Mouse (Mus musculus) ES-E14 (cell line): ENCODE results near the gene Axin1. TPM values are rescaled to one million over a fixed set of nuclear protein-coding genes. Genes with fewer than 3 reads are reported as not detected.
"Not testable (repeated sequence)": the region's sequence is repeated elsewhere in the genome, so short reads cannot be mapped to it uniquely, and the experiment has no call there.

Experiments
- DNase-seq: peaks from one replicate; pipeline ENCODE4 v3.0.0-alpha.2; 2013; ENCODE audit warnings: low read depth, low spot score
- H3K27ac ChIP-seq: 2 replicates; pipeline ENCODE4 v1.5.1; 2012; ENCODE audit warnings: low read depth, mild to moderate bottlenecking, low read length, moderate library complexity, mixed read lengths; ENCODE audit not compliant: poor library complexity, insufficient read depth, severe bottlenecking
- H3K36me3 ChIP-seq: 2 replicates; pipeline ENCODE4 v1.6.1; 2012; ENCODE audit warnings: mild to moderate bottlenecking, low read length, moderate library complexity, mixed read lengths; ENCODE audit not compliant: control insufficient read depth, poor library complexity, insufficient read depth, severe bottlenecking
- H3K4me1 ChIP-seq, 2 experiments: fragments of 150-350 bp in 1 of 2; sonication (generic) in 1 of 2; 2 replicates each; pipeline ENCODE4 v1.6.1; 2012; ENCODE audit warnings: low read length in 2 of 2, mild to moderate bottlenecking in 1 of 2, mixed read lengths in 1 of 2; ENCODE audit not compliant: control insufficient read depth in 2 of 2, insufficient read depth in 2 of 2, poor library complexity in 1 of 2
- H3K4me3 ChIP-seq, 2 experiments: fragments of 150-350 bp in 1 of 2; sonication (generic) in 1 of 2; 2 replicates each; pipeline ENCODE4 v1.5.1; 2012; ENCODE audit warnings: low read length in 2 of 2, low read depth in 1 of 2, mild to moderate bottlenecking in 1 of 2, mixed read lengths in 1 of 2; ENCODE audit not compliant: insufficient read depth in 1 of 2, poor library complexity in 1 of 2, severe bottlenecking in 1 of 2
- H3K9ac ChIP-seq: 2 replicates; pipeline ENCODE4 v1.6.1; 2012; ENCODE audit warnings: low read depth, mild to moderate bottlenecking, low read length, mixed read lengths; ENCODE audit not compliant: poor library complexity, insufficient read depth, severe bottlenecking
- H3K9me3 ChIP-seq: fragments of 150-350 bp; sonication (generic); 2 replicates; pipeline ENCODE4 v1.6.1; 2012; ENCODE audit warnings: low read depth, mild to moderate bottlenecking, low read length; ENCODE audit not compliant: control insufficient read depth, insufficient read depth
- CHD2 ChIP-seq: IDR thresholded peaks from 2 replicates; pipeline ENCODE4 v1.6.1; 2014; ENCODE audit warnings: mild to moderate bottlenecking, low read depth, low read length, inconsistent platforms
- HCFC1 ChIP-seq: IDR thresholded peaks from 2 replicates; pipeline ENCODE4 v1.6.1; 2012; ENCODE audit warnings: low read length, inconsistent platforms, borderline replicate concordance; ENCODE audit not compliant: insufficient read depth
- MAFK ChIP-seq: IDR thresholded peaks from 2 replicates; pipeline ENCODE4 v1.6.1; 2014; ENCODE audit warnings: mild to moderate bottlenecking, low read depth, low read length, inconsistent platforms; ENCODE audit not compliant: insufficient read depth
- ZC3H11A ChIP-seq: IDR thresholded peaks from 2 replicates; pipeline ENCODE4 v1.6.1; 2012; ENCODE audit warnings: low read depth, mild to moderate bottlenecking, inconsistent platforms, low read length, borderline replicate concordance
- ZNF384 ChIP-seq: IDR thresholded peaks from 2 replicates; pipeline ENCODE4 v1.6.1; 2012; ENCODE audit warnings: low read depth, low read length, inconsistent platforms
- in situ Hi-C, 2 experiments: fragments of 600-800 bp; cut with MboI; formaldehyde crosslinking; loops; one replicate each; pipeline ENCODE4 v1.15.1; 2025; ENCODE audit warnings: low sequenced_read_pairs in 2 of 2, inconsistent platforms in 1 of 2; ENCODE audit not compliant: unreplicated experiment in 2 of 2
- total RNA-seq: library from RNA; depleted of rRNA; stranded (reverse); fragments of 300-350 nt; gene quantifications from 2 replicates; pipeline ENCODE4 v1.2.3, GENCODE M21; 2012

Axin1 gene
- total RNA-seq, 1 experiment: 33.6 TPM

- Histone ChIP-seq H3K27ac (no peak overlapping the region), H3K4me1 (no peaks in the 10 kb centered on the region), H3K9ac (no peak overlapping the region), H3K4me3 (no peak overlapping the region), H3K36me3 (peaks cover 54% of the 10 kb centered on the region), H3K9me3 (no peaks in the 10 kb centered on the region)
- DNase-seq: no peak
- no peak for TF ChIP-seq MAFK
- TF ChIP-seq HCFC1: no peak
- TF ChIP-seq CHD2: no peak
- no peak for TF ChIP-seq ZC3H11A
- TF ChIP-seq ZNF384: no peak
- in situ Hi-C loops: no loop called here
Measured at GRCm38 (mm10) chr17:26187592-26187991, 49.1 kb downstream of the Axin1 start.

DNA sequence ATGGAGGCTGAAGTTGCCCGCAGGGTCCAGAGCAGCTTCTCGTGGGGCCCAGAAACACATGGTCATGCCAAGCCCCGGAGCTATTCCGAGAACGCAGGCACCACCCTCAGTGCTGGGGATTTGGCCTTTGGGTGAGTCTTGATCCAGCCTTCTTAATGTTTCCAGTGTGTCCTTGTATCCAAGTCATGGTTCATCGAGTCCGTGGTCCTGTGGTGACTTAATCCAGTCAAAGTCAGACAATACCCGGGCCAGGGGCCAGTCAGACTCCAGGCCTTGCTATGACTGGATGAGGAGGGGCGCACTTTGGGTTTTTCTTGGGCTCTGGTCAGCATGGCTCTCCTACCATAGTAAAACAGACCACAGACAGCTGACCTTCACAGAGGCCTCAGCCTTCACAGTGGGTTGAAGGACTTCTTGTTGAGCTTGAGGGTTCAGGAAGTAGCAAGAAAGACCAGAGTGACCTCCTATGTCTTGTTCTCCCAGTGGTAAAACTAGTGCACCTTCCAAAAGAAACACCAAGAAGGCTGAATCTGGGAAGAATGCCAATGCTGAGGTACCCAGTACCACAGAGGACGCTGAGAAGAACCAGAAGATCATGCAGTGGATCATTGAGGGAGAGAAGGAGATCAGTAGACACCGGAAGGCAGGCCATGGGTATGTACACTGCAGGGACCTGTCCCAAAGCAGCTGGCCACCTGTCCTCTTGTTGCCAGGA is 49.8 kb downstream of the Axin1 start:
- TF ChIP-seq ZNF384: no peak
- no peak for TF ChIP-seq CHD2
- no peak for TF ChIP-seq HCFC1
- no peak for TF ChIP-seq MAFK
- TF ChIP-seq ZC3H11A: no peak
- Histone ChIP-seq H3K9ac (no peak overlapping the region), H3K4me1 (no peaks in the 10 kb centered on the region), H3K36me3 (peaks cover 56% of the 10 kb centered on the region), H3K4me3 (no peak overlapping the region), H3K9me3 (no peaks in the 10 kb centered on the region), H3K27ac (no peak overlapping the region)
- in situ Hi-C loops: no loop called here
- DNase-seq: no peak

DNA sequence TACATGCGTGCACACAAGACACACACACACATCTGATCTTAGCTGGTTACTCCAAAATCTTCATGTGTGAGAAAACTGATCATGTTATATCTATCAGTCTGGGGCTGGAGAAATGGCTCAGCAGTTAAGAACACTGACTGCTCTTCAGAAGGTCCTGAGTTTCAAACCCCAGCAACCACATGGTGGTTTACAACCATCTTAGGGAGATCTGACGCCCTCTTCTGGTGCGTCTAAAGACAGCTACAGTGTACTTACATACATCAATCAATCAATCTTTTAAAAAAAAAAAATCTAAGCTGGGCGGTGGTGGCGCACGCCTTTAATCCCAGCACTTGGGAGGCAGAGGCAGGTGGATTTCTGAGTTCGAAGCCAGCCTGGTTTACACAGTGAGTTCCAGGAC is 53.0 kb downstream of the Axin1 start:
- H3K9ac ChIP-seq, DNase-seq, H3K4me3 ChIP-seq, in situ Hi-C loops, H3K9me3 ChIP-seq, H3K27ac ChIP-seq, H3K4me1 ChIP-seq: not testable (repeated sequence)
- H3K36me3 ChIP-seq: peaks cover 56% of the 10 kb centered on the region
- TF ChIP-seq ZNF384: 0 out of 2 replicates have a peak, but pooled peaks have one; percentile 21

GRCm38 (mm10) chr17:26192481-26193190 is 54.1 kb downstream of the Axin1 start:
- TF ChIP-seq HCFC1 (no peak), CHD2 (no peak), MAFK (no peak), ZNF384 (no peak), ZC3H11A (no peak)
- H3K36me3 ChIP-seq: peaks cover 63% of the 10 kb centered on the region
- H3K9me3 ChIP-seq: no peaks in the 10 kb centered on the region

More at GRCm38 (mm10) chr17:26192481-26193190, 54.1 kb downstream of the Axin1 start:
- no peak for DNase-seq
- Histone ChIP-seq H3K9ac (no peak overlapping the region), H3K4me3 (no peak overlapping the region), H3K27ac (no peak overlapping the region), H3K4me1 (no peaks in the 10 kb centered on the region)
- in situ Hi-C loops: no loop called here
